Mouse (Mus musculus) megakaryocyte progenitor cell, adult 5-6 weeks (primary cell): ENCODE measurements at regions not wholly inside any gene's neighbourhood (a gene's known extent, or its start where the extent isn't known, plus 50 kb on each side); places are given as distances from the start of the nearest gene placed in this dataset.

Experiments
- ATAC-seq: replicated peaks from 2 replicates; pipeline ENCODE4 v1.8.0; 2016; ENCODE audit warnings: mild to moderate bottlenecking, moderate TSS enrichment, inconsistent platforms; ENCODE audit not compliant: poor library complexity

DNA sequence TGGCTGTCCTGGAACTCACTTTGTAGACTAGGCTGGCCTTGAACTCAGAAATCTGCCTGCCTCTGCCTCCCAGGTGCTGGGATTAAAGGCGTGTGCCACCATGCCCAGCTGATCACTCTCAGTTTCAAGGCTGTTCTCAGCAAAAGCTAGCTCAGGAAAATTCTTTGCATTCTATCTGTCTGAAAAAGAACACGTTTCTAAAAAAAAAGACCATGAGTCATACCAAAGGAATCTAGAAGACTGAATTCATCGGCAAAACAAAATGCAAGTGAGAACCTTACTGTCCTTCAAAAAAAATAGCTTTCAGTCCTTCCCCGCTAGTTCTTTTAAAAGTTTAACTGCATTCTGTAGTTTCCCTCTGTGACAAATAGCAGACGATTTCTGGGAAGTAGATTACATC is 596.3 kb upstream of the Syt1 start:
- no peak for ATAC-seq

DNA sequence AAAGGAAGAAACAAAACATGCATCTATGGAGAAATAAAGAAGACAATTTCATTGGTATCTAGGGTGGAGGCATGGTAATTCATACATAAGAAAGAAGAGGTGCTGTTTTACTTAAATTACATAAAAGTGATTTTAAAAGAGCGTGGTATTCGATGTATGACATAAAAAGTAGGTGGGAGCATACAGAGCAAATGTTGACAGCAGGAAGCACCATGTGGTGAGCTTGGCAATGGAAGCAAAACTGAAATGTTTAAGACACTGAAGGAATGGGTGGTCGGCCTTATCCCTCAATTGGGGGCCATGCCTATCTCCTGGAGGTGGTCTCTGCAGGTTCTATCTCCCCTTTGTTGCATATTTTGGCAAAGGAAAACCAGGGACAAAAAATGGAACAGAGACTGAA is 592.5 kb upstream of the Syt1 start:
- no peak for ATAC-seq

DNA sequence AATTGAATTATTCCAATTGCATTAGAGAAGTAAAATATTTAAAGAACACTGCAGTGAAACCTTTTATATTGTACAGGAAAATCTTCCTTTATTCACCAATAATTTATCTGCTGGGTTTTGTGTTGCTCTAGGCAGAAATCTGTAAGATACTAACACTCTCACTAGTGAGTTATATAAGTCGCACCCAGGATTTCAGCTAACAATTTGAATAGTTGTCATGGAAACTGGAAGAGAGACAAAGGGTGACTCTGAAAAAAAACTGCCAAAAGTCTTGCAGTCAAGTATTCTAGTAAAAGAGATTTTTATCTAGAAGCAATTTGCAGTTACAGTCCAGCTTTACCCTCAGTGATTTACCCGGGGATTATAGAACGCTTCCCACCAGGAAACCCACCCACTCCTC is 587.8 kb upstream of the Syt1 start:
- no peak for ATAC-seq

DNA sequence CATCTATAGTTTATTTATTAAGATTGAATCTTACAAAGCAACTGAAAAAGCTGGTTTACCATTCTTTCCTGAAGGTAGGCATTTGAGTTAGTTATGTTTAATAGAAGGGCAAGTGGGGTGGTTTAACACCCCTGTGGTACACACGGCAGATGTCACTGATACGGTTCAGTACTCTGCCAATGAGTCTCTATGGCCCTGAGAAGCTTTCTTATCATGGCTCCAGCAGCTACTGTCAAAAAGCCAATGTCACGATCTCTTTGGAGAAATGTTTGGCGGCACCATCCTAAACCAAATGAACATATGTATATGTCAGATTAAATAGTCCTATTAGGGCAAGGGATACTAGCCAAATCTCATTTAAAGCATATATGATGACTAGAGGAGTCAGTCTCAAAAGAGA is 562.4 kb upstream of the Syt1 start:
- no peak for ATAC-seq

DNA sequence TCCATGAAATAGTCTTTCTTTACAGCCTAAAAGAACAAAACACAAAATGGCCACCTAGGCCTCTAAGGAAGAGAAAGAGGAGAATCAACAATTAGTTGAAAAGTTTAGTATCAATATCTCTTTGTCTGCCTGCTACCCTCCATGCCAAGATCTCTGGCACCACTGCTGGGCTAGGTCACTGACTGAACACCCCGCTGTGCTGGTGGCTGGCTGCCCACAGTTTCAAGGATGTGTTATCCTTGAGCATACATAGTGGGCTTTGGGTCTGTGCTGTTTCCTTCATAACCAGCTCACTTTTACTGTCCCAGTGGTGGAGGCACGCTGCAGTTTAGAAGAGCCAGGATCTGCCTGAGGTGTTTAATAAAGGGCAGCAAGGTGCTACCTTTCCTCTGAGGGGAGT is 559.0 kb upstream of the Syt1 start:
- no peak for ATAC-seq

DNA sequence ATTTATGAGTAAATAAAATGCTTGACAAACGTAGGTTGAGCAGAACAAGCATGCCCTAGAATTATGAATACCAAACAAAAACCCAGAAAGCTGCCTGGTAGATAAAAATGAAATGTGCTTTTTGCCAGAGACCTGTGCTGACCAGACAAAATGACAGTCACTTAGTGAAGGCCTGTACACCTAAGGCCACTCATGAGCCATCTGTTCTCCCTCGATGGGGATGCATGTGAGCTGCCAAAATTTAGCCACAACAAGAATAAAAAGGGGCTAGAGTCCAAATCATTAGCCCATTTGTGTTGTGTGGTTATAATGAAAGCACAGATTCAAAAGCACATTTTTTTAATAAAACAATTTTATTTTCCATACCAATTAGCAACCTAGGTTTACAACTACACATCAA is 555.9 kb upstream of the Syt1 start:
- no peak for ATAC-seq

DNA sequence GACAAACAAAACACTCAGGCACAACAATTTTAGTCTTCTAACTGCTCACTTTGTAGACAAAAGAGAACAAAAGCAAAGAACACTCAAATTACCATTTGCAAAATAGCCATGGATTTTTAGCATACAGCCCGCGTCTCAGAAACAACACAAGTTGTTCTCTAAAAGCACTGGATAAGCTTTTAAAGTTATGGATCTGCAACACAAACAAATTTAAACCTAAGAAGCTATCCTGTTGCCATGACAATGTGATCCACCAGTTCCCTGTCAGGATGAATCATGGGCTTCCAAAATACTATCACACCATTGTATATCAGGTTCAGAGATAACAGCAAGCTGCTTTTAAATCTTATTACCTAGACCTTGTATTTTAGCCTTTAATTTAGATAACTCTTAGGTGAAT is 550.9 kb upstream of the Syt1 start:
- ATAC-seq: no peak

DNA sequence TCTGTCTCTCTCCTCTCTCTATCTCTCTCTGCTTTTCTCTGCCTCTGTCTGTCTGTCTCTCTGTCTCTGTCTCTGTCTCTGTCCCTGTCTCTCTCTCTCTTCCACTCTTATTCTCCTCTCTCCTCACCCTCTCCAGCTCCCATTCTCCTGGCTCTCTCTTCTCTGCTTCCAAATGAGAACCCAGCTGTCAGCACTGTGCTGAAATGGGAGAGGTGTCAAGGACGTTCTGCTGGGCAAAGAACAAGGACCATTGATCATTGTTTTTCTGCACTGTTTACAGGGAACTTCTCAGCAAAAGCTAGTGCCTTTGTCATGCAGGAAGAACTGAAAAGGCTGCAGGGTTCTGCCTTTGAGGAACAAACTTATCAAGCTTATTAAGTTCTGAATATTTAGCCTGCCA is 550.3 kb upstream of the Syt1 start:
- ATAC-seq: no peak

DNA sequence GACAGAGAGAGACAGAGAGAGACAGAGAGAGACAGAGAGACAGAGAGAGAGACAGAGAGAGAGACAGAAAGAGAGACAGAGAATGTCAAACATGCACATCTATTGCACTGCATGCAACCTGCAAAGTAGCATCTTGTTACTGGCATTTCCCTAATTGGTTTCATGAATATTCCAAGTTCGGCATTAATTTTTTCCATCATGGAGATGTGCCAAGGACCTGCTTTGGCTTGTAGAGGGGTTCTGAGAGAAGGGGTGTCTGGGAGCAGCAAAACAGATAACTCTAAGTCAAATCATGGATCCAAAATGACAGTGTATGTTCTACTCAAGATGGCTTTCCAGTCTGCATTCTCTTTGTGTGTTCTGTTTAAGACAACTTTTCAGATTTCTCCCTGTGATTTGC is 532.5 kb upstream of the Syt1 start:
- no peak for ATAC-seq

DNA sequence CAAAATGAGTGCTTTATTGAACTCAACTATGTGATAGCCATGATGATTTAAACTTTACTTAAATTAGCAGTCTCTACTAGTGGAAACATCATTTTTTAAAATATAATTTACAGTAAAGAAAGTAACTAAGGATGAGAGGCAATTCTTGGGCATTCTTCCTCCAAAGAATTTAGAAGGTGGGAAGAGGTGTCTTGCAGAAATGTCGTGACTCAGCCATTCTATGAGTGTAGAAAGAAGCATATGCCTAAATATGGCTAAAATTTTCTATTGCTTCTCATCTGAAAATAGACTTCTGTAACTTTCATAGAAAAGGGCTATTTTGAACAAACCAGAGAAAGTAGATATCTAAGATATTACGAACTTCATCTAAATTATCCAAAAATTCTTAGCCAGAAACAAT is 529.4 kb upstream of the Syt1 start:
- no peak for ATAC-seq

DNA sequence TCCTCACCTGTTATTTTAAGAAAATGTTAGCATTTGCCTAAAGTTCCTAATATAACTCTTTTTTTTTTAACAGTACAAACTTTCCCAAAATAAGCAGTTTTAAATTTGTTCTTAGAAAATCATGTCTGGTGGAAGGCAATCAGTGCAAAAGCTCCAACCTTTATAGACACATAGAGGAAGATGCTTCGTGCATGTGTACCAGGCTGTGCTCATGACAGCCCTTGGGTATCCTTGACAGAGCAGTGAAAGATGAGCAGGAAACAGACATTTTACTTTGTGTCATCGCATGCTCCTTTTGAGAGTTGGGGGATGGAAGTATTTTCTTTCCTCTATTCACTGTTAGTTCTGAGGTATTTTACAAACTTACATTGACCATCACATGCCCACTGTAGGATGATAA is 517.3 kb upstream of the Syt1 start:
- no peak for ATAC-seq

DNA sequence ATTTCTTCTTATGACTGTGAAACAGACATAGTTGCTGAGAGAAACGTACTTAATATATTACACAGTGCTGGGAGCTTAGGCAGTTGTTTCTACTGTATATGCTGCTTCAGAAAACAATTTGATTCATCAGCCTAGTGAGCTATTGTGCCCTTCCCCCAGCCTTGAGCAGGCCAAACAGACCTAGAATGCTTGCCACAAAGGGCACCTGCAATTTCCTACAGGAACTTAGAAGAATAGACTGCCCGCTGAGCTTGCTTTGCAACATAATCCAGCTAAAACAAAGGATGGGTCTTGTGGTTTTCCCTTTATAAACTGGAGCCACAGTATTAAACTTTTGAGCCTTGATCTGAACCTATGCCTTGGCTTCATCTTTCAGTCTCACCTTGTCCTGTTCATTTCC is 510.9 kb upstream of the Syt1 start:
- ATAC-seq: no peak

DNA sequence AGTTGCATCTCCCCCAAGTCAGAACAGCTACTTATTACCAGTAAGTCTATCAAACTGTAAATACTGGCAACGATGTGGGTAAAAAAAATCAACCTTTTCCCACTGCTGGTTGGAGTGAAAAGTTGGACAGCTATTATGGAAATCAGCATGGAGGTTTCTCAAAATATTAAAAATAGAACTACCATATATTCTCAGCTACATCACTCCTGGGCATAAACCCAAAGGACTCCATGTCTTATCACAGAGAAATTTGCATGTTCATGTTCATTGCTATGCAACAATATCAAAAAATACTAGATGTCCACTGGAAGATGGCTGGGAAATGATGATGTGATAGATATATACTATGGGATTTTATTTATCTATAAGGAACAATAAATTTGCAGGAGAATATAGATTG is 506.9 kb upstream of the Syt1 start:
- no peak for ATAC-seq

DNA sequence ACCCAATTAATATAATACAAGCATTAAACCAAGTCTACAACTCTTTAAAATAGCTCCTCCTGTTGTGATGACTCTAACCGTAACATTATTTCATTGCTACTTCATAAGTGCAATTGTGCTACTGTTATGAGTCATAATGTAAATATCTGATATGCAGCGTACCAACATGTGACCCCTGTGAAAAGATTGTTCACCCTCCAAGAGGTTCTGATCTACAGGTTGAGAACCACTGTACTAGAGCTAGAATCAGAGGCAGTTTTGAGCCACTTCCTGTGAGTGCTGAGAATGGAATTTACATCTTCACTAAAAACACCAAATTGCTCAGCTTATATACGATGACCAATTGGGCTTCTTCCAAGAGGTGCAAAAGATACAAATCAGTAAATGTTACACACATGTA is 504.4 kb upstream of the Syt1 start:
- no peak for ATAC-seq

DNA sequence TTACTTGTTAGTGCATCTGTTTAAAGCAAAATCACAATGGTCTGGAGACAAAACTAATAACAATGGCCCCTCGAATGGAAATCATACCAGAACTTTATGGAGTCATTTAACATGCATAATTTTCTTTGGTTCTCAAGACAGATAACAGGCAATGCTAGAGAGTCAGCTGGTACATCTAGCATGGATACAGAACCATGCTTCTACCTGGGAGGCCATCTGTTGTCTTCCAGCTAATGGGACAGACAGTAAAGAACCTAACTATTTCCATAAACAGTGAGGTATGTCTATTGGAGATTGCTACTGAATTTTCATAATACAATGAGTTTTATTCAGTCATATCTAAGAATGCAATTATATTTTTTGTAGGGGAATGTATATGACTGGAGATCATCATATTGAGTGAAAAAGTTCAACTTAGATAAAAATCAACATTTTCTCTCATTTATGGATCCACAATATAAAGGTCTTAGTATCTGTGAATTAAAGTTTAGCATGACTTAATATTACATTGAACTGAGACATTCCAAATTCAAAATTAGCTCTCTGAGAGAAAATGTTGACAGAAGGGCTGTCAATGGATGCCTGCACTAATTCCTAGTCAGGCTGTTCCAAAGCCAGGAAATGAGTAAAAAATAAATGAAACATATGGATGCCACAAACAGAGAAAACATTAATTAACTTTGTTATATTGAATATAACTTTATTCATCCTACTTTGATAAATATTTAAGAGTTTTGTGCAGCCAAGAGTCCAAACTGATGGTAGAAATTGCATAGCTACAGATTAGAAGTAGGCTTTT is 500.3 kb upstream of the Syt1 start:
- ATAC-seq: no peak

DNA sequence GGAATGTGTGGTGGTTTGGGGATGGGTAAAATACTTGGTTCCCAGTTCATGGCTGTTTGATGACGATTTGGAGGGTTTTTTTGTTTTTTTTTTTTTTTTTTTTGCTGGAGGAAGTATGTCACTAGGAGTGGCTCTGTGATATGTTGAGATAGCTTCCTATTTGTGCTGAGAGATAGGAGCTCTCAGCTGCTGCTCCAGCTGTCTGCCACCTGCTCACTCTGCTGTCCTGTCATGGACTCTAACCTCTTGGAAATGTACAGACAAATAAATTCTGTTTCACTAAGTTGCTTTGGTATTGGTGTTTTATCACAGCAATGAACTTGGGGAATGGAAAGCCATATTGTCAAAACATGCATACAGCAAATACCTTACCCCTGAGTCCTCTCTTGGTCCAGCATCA is 497.8 kb upstream of the Syt1 start:
- no peak for ATAC-seq

DNA sequence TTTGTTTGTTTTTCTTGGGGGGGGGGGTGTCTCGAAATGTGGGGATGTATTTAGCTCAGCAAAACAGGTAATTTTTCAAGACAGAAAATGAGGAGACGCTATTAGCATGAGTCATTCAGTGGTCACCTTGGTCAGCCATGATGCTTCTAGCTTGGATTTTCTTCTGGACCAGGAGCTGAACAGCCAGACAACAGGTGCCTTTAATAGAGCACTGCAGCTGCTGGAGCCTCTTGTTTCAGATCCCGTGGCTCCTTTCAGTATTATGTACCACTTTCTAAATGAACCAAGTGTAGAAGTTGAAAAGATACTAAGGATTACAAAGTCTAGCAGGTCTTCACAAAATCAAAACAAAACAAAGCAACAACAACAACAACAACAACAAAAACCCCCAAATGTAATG is 496.4 kb upstream of the Syt1 start:
- no peak for ATAC-seq

DNA sequence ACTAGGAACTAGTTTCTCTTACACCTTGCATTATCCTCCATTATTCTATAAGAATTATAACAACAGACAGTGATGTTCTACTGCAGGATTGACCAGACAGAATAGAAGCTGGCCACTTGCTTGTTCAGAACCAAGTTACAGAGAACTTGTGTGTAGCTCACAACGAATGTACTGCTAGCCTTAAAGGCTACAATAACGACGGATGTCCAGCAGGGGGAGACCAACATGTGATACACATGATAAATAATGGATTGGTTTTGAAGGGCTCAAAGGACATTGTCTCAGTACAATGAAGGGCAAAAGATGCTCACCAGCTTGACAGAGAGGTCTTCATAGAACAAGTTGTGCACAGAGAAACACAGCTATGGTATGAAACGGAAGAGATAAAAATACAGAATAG is 493.9 kb upstream of the Syt1 start:
- ATAC-seq: no peak

DNA sequence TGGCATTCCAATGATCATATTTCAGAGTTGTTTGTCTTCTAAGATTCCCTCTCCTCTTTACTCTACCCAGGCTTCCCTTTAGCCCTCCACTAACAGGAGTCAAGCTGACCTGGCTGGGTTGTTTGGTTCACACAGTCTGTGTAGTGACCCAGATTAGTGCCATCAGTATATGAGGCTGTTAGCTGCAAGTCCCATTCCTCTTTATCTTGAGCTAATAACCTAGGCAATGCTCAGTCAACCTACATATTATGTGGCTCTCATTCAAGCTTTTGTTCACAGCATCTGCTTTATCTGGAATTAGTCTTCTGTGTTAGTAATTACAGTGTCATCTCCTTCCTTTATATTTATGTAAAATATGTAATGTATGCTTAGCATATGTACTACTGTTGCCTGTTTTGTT is 490.1 kb upstream of the Syt1 start:
- ATAC-seq: no peak

DNA sequence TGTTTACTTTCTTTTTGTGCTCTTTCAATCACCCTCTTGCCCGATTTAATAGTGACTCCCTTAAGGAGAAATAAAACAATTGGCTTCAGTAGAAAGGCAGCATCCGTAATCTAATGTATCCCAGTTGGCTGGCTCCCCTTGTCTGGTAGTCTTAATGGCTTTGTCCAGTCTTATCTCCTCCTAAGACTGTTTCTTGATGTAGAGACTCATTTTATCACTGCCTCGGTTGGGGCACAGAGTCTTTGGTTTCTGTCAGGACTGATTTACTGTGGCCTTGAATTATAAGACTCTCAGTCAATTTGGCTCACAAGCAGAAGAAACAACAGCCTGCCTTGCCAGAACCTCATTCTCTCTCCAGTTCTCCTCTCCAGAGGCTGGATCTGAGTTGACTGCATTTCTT is 487.5 kb upstream of the Syt1 start:
- ATAC-seq: no peak

DNA sequence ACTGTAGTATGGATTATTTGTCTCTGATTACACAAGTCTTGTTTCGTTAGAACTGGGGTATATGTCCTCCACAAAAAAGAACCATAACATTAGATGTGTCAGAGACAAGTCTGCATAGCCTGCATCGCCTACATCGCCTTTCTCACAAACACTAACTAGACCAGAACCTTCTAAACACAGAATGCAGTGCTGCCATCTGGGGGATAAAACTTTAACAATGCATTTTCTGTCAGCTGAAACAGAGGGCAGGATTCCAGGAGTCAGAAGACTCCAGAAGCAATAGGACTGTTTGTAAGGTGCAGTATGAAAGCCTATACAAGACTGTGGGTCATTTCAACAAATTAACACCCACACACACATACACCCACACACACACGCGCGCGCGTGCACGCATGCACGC is 485.4 kb upstream of the Syt1 start:
- no peak for ATAC-seq

DNA sequence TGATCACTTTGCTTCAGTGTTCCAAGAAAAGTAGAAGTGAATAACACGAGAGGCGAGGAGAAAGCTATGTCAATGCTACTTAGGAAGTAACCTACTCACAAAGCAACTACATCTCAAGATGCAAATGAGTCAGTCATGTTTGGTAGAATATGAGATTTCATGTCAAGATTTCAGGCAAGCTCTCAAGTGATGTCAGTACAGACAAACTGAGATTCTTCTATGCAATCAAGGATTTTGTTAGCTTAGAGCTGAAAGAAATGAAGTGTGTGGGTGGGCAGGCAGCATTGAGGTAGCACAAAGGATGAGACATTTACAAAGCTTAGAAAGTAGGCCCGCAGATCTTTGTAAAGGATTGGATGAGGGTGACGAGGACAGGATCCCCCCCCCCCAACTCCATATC is 480.0 kb upstream of the Syt1 start:
- no peak for ATAC-seq

DNA sequence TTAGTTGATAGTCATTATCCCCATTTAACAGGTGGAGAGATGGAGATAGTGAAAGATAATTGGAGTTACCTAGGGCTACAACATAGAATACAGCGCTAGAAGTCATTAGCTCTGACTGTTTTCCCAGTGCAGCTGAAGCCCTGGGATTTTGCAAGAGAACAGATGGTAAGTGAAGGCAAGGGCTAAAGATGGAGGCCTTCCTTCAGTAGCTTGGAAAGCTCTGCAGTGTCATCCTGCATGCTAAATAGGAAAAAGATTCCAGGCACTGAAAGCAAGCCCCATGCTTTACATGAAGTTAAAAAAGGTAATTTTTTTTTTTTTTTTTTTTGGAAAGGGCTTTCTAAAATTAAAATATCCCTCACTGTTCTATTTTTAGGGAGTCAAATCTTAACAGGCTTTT is 477.2 kb upstream of the Syt1 start:
- no peak for ATAC-seq
